Mouse (Mus musculus) neural tube, embryonic 11.5 days (tissue): ENCODE measurements around the gene Nme8. TPM values are rescaled to one million over a fixed set of nuclear protein-coding genes. Genes with fewer than 3 reads are reported as not detected.

ENCODE experiments used
- ATAC-seq: fragments of 200-750 bp; cut with Nextera tagmentation; 2 replicates; pipeline ENCODE4 v1.8.0; 2017; ENCODE audit warnings: moderate number of reproducible peaks, mild to moderate bottlenecking, moderate TSS enrichment, moderate library complexity; ENCODE audit not compliant: insufficient read depth, low FRiP score, low TSS enrichment
- DNase-seq: peaks from one replicate; pipeline ENCODE4 v3.0.0-alpha.2; 2015; ENCODE audit warnings: low spot score
- H3K27ac ChIP-seq: fragments of 300-500 bp; sonication (generic); 2 replicates; pipeline ENCODE4 v1.5.1; 2014; ENCODE audit warnings: low read depth, mild to moderate bottlenecking, low read length
- H3K27me3 ChIP-seq: fragments of 300-500 bp; sonication (generic); 2 replicates; pipeline ENCODE4 v1.6.1; 2014; ENCODE audit warnings: mild to moderate bottlenecking, low read length, mixed read lengths; ENCODE audit not compliant: control insufficient read depth, insufficient read depth
- H3K36me3 ChIP-seq: fragments of 300-500 bp; sonication (generic); 2 replicates; pipeline ENCODE4 v1.6.1; 2014; ENCODE audit warnings: mild to moderate bottlenecking, low read length, moderate library complexity, mixed read lengths; ENCODE audit not compliant: control insufficient read depth, insufficient read depth
- H3K4me1 ChIP-seq: fragments of 300-500 bp; sonication (generic); 2 replicates; pipeline ENCODE4 v1.6.1; 2014; ENCODE audit warnings: low read length, mixed read lengths; ENCODE audit not compliant: control insufficient read depth, insufficient read depth
- H3K4me2 ChIP-seq: fragments of 300-500 bp; sonication (generic); 2 replicates; pipeline ENCODE4 v1.6.1; 2014; ENCODE audit warnings: low read depth, mild to moderate bottlenecking, moderate library complexity
- H3K4me3 ChIP-seq: fragments of 300-500 bp; sonication (generic); 2 replicates; pipeline ENCODE4 v1.5.1; 2014; ENCODE audit warnings: low read depth, low read length
- H3K9ac ChIP-seq: fragments of 300-500 bp; sonication (generic); 2 replicates; pipeline ENCODE4 v1.6.1; 2014; ENCODE audit warnings: mild to moderate bottlenecking, low read length
- H3K9me3 ChIP-seq: fragments of 300-500 bp; sonication (generic); 2 replicates; pipeline ENCODE4 v1.6.1; 2016; ENCODE audit warnings: low read length; ENCODE audit not compliant: control insufficient read depth
- WGBS: fragments of 180-500 bp; shearing (Covaris S2); extraction: QIAGEN DNeasy Blood & Tissue Kit; methylation state at CpG from one replicate; pipeline ENCODE4 v1.1.7; 2014; 5-methylcytosine and 5-hydroxymethylcytosine counted together
- polyA plus RNA-seq: library from polyadenylated mRNA; unstranded; fragments of >200 nt; fragmentation: Nextera tagmentation; extraction: Ambion mirVana; gene quantifications from 2 replicates; pipeline ENCODE4 v1.2.1, GENCODE M21; 2014

Nme8 gene
- polyA plus RNA-seq, 1 experiment from 2014 or later: not detected

DNA sequence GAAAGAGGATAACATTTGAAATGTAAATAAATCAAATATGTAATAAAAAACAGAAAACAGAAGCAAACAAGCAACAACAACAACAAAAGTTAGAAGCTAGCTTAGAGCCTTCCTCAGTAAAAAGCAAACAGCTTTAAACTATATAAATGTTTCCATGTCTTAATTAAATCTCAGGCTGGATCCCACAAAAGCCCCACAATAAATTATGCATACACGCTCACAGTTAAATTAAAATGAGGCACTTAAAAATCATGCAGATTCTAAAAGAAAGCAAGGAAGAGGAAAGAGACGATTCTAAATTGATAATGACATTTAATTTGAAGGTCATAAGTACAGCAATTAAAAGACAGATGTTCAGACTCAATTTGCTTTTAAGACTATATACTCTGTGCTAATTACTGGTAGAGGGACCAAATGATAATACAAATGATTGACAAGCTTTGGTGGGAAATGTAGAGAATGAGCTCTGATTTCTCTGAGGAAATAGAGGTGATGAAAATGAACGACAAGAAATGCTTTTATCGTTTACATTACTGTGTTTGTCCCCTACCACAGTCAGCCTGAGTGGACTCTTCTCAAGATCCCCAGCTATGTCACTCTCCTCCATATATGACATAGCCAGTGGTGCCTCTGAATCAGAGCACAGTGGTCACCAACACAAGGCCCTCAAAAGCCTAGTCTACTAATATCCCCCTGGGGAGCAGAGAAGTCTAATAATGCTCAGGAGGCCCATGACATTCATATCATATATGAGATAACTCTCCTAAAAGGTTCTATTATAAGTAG lies 29.0 kb downstream of the Nme8 start:
- Histone ChIP-seq H3K27ac (no peak overlapping the region), H3K9me3 (no peaks in the 10 kb centered on the region), H3K9ac (no peak overlapping the region), H3K36me3 (no peaks in the 10 kb centered on the region), H3K4me3 (no peak overlapping the region), H3K4me2 (no peak overlapping the region), H3K27me3 (no peaks in the 10 kb centered on the region), H3K4me1 (no peaks in the 10 kb centered on the region)
- ATAC-seq (no peak), DNase-seq (no peak)
- WGBS: 89% methylated on average over 4 of the region's 4 CpGs

DNA sequence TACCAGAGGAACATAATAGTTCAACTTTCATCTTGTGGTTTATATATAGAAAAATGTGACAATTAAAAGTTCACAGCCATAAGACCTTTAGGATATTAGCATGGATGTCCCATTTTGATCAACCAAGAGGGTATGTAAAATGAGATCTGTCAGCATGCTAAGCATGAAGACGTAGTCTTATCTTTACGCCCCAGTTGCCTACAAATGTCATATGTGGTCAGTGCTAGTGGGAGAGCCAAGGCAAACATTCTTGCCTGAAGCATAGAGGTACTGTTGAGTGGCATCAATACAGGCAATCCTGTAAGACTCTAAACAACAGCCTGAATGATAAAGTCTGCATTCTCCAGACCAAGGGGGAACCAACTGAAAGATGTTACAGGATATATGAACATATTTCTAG lies 45.2 kb downstream of the Nme8 start:
- Histone ChIP-seq H3K27ac (no peak overlapping the region), H3K36me3 (no peaks in the 10 kb centered on the region), H3K9ac (no peak overlapping the region), H3K4me1 (no peaks in the 10 kb centered on the region), H3K27me3 (no peaks in the 10 kb centered on the region), H3K9me3 (no peaks in the 10 kb centered on the region), H3K4me3 (no peak overlapping the region), H3K4me2 (no peak overlapping the region)
- WGBS: 87% methylated on average over 2 of the region's 2 CpGs
- no peak for ATAC-seq
- no peak for DNase-seq

DNA sequence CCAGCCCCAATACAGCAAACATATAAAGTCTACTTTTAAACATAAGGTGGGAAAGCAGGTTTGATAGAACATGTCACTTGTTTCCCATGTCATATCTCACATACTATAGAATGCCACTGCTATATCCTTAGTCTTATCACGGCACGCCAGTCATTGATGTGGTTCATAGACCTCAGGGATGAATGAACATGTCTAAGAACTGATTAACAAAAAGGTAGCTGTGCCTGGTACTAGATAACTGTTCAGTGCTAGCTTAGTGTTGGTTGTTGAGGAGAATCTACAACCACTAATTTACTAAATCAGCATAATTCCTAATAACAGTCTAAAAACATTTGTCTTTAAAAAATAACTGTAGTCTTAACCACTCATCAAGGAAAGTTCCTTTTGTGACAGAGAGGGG lies 47.8 kb downstream of the Nme8 start:
- 94% methylated on average over 2 of the region's 2 CpGs for WGBS

DNA sequence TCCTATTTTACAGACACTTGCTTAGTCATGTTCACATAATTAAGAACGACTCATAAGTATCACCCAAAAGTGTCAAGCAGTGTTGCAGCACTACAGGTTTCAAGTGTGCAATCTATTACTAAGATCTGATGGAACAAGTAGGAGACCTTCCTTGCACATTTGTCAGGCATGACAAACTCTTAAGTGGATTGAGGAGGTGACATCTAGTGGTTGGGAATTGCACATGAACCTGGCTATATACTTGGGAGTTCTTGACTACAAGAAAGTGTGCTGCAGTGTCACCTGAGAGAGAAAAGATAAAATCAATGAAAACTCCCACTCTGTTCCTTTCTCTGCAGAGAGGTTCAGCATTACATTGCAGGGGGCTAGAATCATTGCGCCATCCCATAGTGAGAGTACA lies 53.4 kb downstream of the Nme8 start:
- Histone ChIP-seq H3K4me1 (no peaks in the 10 kb centered on the region), H3K4me2 (no peak overlapping the region), H3K9me3 (no peaks in the 10 kb centered on the region), H3K36me3 (no peaks in the 10 kb centered on the region), H3K4me3 (no peak overlapping the region), H3K27ac (no peak overlapping the region), H3K27me3 (no peaks in the 10 kb centered on the region), H3K9ac (no peak overlapping the region)
- ATAC-seq (no peak; the same call in 1 of the 2 replicates), DNase-seq (no peak)
- 76% methylated on average over 2 of the region's 2 CpGs for WGBS

More for the DNA sequence above, 47.8 kb downstream of the Nme8 start:
- ATAC-seq: no peak
- no peak overlapping the region for H3K9ac ChIP-seq
- no peak overlapping the region for H3K4me2 ChIP-seq
- no peak overlapping the region for H3K4me3 ChIP-seq
- H3K9me3 ChIP-seq: no peaks in the 10 kb centered on the region
- no peaks in the 10 kb centered on the region for H3K36me3 ChIP-seq
- H3K27ac ChIP-seq: no peak overlapping the region
- H3K4me1 ChIP-seq: no peaks in the 10 kb centered on the region
- DNase-seq: no peak
- H3K27me3 ChIP-seq: no peaks in the 10 kb centered on the region

- Histone ChIP-seq H3K27me3 (no peaks in the 10 kb centered on the region), H3K36me3 (no peaks in the 10 kb centered on the region), H3K4me1 (no peaks in the 10 kb centered on the region), H3K9ac (no peak overlapping the region), H3K9me3 (no peaks in the 10 kb centered on the region), H3K4me3 (no peak overlapping the region), H3K4me2 (no peak overlapping the region), H3K27ac (no peak overlapping the region)
- DNase-seq: no peak
- ATAC-seq: no peak
- WGBS: 39% methylated on average over 1 of the region's 1 CpGs
Measured at GRCm38 (mm10) chr13:19643519-19643918, 54.1 kb downstream of the Nme8 start.

- no peak for DNase-seq
- Histone ChIP-seq H3K4me1 (no peaks in the 10 kb centered on the region), H3K4me2 (no peak overlapping the region), H3K4me3 (no peak overlapping the region), H3K36me3 (no peaks in the 10 kb centered on the region), H3K27me3 (no peaks in the 10 kb centered on the region), H3K9ac (no peak overlapping the region), H3K9me3 (no peaks in the 10 kb centered on the region), H3K27ac (no peak overlapping the region)
- no peak for ATAC-seq
- 82% methylated on average over 2 of the region's 2 CpGs for WGBS
Measured at GRCm38 (mm10) chr13:19640203-19640851, 57.3 kb downstream of the Nme8 start.

- Histone ChIP-seq H3K27ac (no peak overlapping the region), H3K4me1 (no peaks in the 10 kb centered on the region), H3K4me3 (no peak overlapping the region), H3K9ac (no peak overlapping the region), H3K36me3 (no peaks in the 10 kb centered on the region), H3K9me3 (no peaks in the 10 kb centered on the region), H3K4me2 (no peak overlapping the region), H3K27me3 (no peaks in the 10 kb centered on the region)
- DNase-seq (peak; percentile 19), ATAC-seq (no peak)
- 75% methylated on average over 4 of the region's 4 CpGs for WGBS
Measured at GRCm38 (mm10) chr13:19636131-19636530, 61.5 kb downstream of the Nme8 start.

DNA sequence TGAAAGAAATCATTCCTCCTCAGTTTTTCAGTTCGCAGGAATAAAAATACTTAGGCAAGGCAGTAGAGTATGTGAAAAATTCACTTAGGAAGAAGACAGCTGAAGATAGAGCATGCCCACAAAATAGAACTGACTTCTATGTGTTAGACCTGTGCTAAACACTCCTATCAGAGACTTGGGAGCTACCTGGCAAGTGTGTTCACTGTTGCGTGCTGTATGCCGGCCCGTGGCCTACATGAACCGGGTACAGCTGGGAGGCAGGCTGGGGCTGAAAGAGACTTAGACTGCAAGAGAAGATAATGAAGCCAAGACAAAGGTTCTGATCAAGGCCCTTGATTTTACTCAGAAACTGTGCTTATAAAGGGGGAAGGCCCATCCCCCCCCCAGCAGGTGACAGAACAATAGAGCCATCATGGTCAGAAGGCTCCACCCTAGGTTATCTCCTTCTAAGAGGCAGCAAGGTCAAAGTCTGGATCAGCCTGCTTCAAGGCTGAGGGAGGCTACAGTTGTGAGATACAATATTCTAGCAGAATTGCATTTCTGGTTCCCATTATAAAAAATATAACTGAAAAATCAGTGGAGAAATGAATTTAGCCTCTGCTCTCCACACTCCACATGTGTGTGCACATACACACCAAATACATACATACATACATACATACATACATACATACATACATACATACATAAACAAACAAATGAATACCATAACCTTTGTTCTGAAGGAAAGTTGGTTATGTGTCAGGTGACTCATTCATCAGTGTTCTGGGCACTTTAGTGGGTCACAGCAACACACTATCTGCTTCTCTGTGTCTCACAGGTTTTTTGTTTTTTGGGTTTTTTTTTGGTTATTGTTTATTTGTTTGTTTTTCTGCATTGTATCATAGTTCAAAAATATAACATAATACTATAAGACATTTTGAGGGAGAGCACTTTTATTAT lies 66.6 kb downstream of the Nme8 start:
- Histone ChIP-seq H3K36me3 (no peaks in the 10 kb centered on the region), H3K4me2 (no peak overlapping the region), H3K9ac (no peak overlapping the region), H3K9me3 (no peaks in the 10 kb centered on the region), H3K4me1 (no peaks in the 10 kb centered on the region), H3K27me3 (no peaks in the 10 kb centered on the region), H3K27ac (no peak overlapping the region), H3K4me3 (no peak overlapping the region)
- DNase-seq (no peak), ATAC-seq (no peak)
- WGBS: 94% methylated on average over 5 of the region's 5 CpGs
